Mouse (Mus musculus) left cerebral cortex, adult 11 months (tissue): Measurements from ENCODE around the gene Lcn8.
"Not testable (repeated sequence)": the region's sequence is repeated elsewhere in the genome, so short reads cannot be mapped to it uniquely, and the experiment has no call there.

Source experiments
- DNase-seq: peaks from one replicate; pipeline ENCODE4 v3.0.0; 2022; ENCODE audit warnings: low spot score

Lcn8 gene

GRCm38 (mm10) chr2:25666516-25666915, 13.6 kb downstream of the Lcn8 start:
- no peak for DNase-seq

- DNase-seq = no peak
Measured at GRCm38 (mm10) chr2:25676486-25676885, 23.6 kb downstream of the Lcn8 start, which contains the start of gene Lcn6. Gene Lcn6, plus strand, starts transcription at chr2:25676786.

- no peak for DNase-seq
Measured at GRCm38 (mm10) chr2:25679559-25679958, 26.6 kb downstream of the Lcn8 start.

- no peak for DNase-seq
Measured at GRCm38 (mm10) chr2:25682426-25682825, 29.5 kb downstream of the Lcn8 start, which contains the start of gene Lcn10. Gene Lcn10, plus strand, starts transcription at chr2:25682726.

GRCm38 (mm10) chr2:25686941-25687340, 34.0 kb downstream of the Lcn8 start:
- DNase-seq = no peak

- DNase-seq = peak; percentile 14
Measured at GRCm38 (mm10) chr2:25694605-25695004, 41.7 kb downstream of the Lcn8 start.

- DNase-seq = no peak
Measured at GRCm38 (mm10) chr2:25696951-25697350, 44.0 kb downstream of the Lcn8 start.

- DNase-seq = no peak
Measured at GRCm38 (mm10) chr2:25698696-25699095, 45.8 kb downstream of the Lcn8 start.

GRCm38 (mm10) chr2:25699743-25700142, 46.8 kb downstream of the Lcn8 start, which contains the start of gene Obp2a:
Gene Obp2a, plus strand, starts transcription at chr2:25700043.
- not testable (repeated sequence) for DNase-seq

- DNase-seq = no peak
Measured at GRCm38 (mm10) chr2:25701001-25701400, 48.1 kb downstream of the Lcn8 start.

GRCm38 (mm10) chr2:25703706-25704105, 50.8 kb downstream of the Lcn8 start:
- no peak for DNase-seq
